Mouse (Mus musculus): ENCODE measurements at regions not wholly inside any gene's neighbourhood (a gene's known extent, or its start where the extent isn't known, plus 50 kb on each side); places are given as distances from the start of the nearest gene placed in this dataset.

DNA sequence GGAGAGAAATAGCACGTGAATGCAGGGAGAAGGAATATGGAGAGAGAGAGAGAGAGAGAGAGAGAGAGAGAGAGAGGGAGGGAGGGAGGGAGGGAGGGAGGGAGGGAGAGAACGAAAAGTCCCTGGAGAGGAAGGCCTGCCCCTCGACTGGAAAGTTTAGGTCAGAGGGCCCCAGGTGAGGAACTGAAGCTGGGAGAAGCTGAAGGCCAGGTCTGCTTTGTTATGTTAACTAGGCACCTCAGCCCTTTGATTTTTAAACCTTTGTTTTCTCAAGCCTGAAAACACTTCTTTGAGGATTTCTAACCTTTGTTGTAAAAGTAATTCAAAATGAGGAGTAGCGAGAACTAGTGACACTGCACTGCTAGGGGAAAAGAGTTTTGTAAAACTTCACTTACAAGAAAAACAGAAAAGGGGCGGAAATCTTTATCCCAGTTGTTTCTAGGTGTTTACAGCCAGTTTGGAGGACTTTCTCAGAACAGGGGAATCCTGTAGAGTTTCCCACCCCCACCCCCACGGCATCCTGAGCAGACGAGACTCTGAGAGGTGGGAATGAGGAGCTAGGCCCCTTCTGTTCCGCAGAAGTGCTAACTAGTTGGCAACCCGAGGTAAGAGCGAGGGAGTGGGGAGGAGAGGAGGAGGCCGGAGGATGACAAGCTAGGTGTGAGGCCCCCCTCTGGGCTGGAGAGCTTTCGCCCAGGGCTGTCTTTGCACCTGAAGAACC is 112.7 kb upstream of the Spred2 start:
- WGBS: 33% methylated on average over 12 of the region's 12 CpGs
- H3K4me3 ChIP-seq (ENCODE audit: low read depth, low read length): no peak overlapping the region

GRCm38 (mm10) chr11:19811992-19812690 is 112.0 kb upstream of the Spred2 start:
- Histone ChIP-seq H3K4me3 (ENCODE audit: low read depth, low read length) (no peak overlapping the region), H3K4me2 (replicated peaks; ENCODE audit: low read depth, low read length) (no peak overlapping the region), H3K9me3 (ENCODE audit: low read length) (no peaks in the 10 kb centered on the region), H3K27ac (ENCODE audit: low read length) (no peak overlapping the region), H3K4me1 (ENCODE audit: insufficient read depth, low read depth, low read length) (no peaks in the 10 kb centered on the region), H3K27me3 (replicated peaks; ENCODE audit: insufficient read depth, low read length) (no peaks in the 10 kb centered on the region), H3K9ac (replicated peaks; ENCODE audit: low read depth) (no peak overlapping the region), H3K36me3 (ENCODE audit: insufficient read depth, low read length) (no peaks in the 10 kb centered on the region)
- TF ChIP-seq EP300 (IDR thresholded peaks at IDR 0.05) (no peak), CTCF (IDR thresholded peaks at IDR 0.05) (no peak)
- ATAC-seq: no peak
- WGBS: 24% methylated on average over 10 of the region's 10 CpGs
- no peak for DNase-seq (ENCODE audit: low spot score)

More for the DNA sequence above, 112.7 kb upstream of the Spred2 start:
- DNase-seq (ENCODE audit: low spot score): no peak
- no peak for ATAC-seq
- no peak for TF ChIP-seq EP300 (IDR thresholded peaks at IDR 0.05)
- no peak for TF ChIP-seq CTCF (IDR thresholded peaks at IDR 0.05)
- Histone ChIP-seq H3K27me3 (replicated peaks; ENCODE audit: insufficient read depth, low read length) (no peaks in the 10 kb centered on the region), H3K27ac (ENCODE audit: low read length) (no peak overlapping the region), H3K36me3 (ENCODE audit: insufficient read depth, low read length) (no peaks in the 10 kb centered on the region), H3K9ac (replicated peaks; ENCODE audit: low read depth) (no peak overlapping the region), H3K4me2 (replicated peaks; ENCODE audit: low read depth, low read length) (no peak overlapping the region), H3K4me1 (ENCODE audit: insufficient read depth, low read depth, low read length) (no peaks in the 10 kb centered on the region), H3K9me3 (ENCODE audit: low read length) (no peaks in the 10 kb centered on the region)

DNA sequence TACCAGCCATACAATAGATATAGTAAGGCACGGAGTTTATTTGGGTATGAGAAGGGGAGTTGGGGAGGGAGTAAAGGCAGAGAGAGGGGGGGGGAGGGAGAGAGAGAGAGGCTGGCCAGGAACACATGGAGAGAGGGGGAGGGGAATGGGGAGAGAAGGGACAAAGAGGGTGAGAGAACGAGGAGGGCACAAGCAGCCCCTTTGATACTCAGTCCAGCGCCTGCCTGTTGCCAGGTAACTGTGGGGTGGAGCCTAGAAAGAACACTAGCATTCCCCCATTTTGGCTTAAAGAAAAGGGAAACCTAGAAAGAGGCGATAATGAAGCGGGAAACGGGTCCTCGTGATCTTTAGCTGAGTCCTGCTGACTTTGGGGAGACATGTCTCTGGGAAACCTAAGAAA is 110.6 kb upstream of the Spred2 start:
- DNase-seq (ENCODE audit: low spot score) (no peak), ATAC-seq (no peak)
- Histone ChIP-seq H3K36me3 (ENCODE audit: insufficient read depth, low read length) (no peaks in the 10 kb centered on the region), H3K4me3 (ENCODE audit: low read depth, low read length) (no peak overlapping the region), H3K4me1 (ENCODE audit: insufficient read depth, low read depth, low read length) (no peaks in the 10 kb centered on the region), H3K9ac (replicated peaks; ENCODE audit: low read depth) (no peak overlapping the region), H3K27ac (ENCODE audit: low read length) (no peak overlapping the region), H3K4me2 (replicated peaks; ENCODE audit: low read depth, low read length) (no peak overlapping the region), H3K9me3 (ENCODE audit: low read length) (no peaks in the 10 kb centered on the region), H3K27me3 (replicated peaks; ENCODE audit: insufficient read depth, low read length) (no peaks in the 10 kb centered on the region)
- TF ChIP-seq EP300 (IDR thresholded peaks at IDR 0.05) (no peak), CTCF (IDR thresholded peaks at IDR 0.05) (no peak)
- 70% methylated on average over 7 of the region's 7 CpGs for WGBS

GRCm38 (mm10) chr11:19822991-19823390 is 101.2 kb upstream of the Spred2 start:
- whole genome bisulfite sequencing: 64% methylated on average over 5 of the region's 5 CpGs
- no peaks in the 10 kb centered on the region for H3K36me3 ChIP-seq (ENCODE audit: insufficient read depth, low read length)
- H3K9ac ChIP-seq (replicated peaks; ENCODE audit: low read depth): no peak overlapping the region
- no peaks in the 10 kb centered on the region for H3K9me3 ChIP-seq (ENCODE audit: low read length)
- TF ChIP-seq EP300 (IDR thresholded peaks at IDR 0.05): no peak
- TF ChIP-seq CTCF (IDR thresholded peaks at IDR 0.05): no peak
- H3K4me3 ChIP-seq (ENCODE audit: low read depth, low read length): no peak overlapping the region
- no peaks in the 10 kb centered on the region for H3K27me3 ChIP-seq (replicated peaks; ENCODE audit: insufficient read depth, low read length)
- no peak for ATAC-seq
- no peak for DNase-seq (ENCODE audit: low spot score)
- no peak overlapping the region for H3K4me2 ChIP-seq (replicated peaks; ENCODE audit: low read depth, low read length)
- H3K27ac ChIP-seq (ENCODE audit: low read length): no peak overlapping the region
- H3K4me1 ChIP-seq (ENCODE audit: insufficient read depth, low read depth, low read length): no peaks in the 10 kb centered on the region

DNA sequence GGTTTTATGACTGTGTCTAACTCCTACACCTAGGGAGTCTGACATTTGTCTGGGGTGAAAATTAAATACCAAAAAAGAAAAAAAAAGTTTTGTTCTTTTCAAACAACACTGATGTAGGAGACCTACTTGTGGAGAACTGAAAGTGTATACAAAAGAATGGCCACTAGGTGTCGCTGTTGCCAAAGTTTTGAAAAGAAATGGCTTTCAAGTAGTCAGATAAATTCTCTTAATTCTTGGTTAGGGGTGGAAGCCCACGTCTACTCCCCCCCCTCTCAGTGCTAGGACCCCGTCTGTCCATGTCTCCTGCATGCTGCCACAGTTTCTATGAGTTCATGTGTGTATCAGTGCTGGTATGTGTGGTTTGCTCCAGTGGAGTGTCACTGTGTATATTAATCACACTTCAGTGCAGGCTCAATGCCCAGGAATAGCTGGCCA is 100.7 kb upstream of the Spred2 start:
- Histone ChIP-seq H3K9me3 (ENCODE audit: low read length) (no peaks in the 10 kb centered on the region), H3K27ac (ENCODE audit: low read length) (no peak overlapping the region), H3K4me3 (ENCODE audit: low read depth, low read length) (no peak overlapping the region), H3K36me3 (ENCODE audit: insufficient read depth, low read length) (no peaks in the 10 kb centered on the region), H3K4me2 (replicated peaks; ENCODE audit: low read depth, low read length) (no peak overlapping the region), H3K9ac (replicated peaks; ENCODE audit: low read depth) (no peak overlapping the region), H3K27me3 (replicated peaks; ENCODE audit: insufficient read depth, low read length) (no peaks in the 10 kb centered on the region), H3K4me1 (ENCODE audit: insufficient read depth, low read depth, low read length) (peaks cover 4% of the 10 kb centered on the region; the same call in 1 of the 2 replicates)
- 0% methylated on average over 3 of the region's 3 CpGs for WGBS
- TF ChIP-seq CTCF (IDR thresholded peaks at IDR 0.05): peak; percentile 77
- no peak for TF ChIP-seq EP300 (IDR thresholded peaks at IDR 0.05)
- peak; percentile 41; the same call in 1 of the 2 replicates for ATAC-seq
- peak; percentile 77 for DNase-seq (ENCODE audit: low spot score)

DNA sequence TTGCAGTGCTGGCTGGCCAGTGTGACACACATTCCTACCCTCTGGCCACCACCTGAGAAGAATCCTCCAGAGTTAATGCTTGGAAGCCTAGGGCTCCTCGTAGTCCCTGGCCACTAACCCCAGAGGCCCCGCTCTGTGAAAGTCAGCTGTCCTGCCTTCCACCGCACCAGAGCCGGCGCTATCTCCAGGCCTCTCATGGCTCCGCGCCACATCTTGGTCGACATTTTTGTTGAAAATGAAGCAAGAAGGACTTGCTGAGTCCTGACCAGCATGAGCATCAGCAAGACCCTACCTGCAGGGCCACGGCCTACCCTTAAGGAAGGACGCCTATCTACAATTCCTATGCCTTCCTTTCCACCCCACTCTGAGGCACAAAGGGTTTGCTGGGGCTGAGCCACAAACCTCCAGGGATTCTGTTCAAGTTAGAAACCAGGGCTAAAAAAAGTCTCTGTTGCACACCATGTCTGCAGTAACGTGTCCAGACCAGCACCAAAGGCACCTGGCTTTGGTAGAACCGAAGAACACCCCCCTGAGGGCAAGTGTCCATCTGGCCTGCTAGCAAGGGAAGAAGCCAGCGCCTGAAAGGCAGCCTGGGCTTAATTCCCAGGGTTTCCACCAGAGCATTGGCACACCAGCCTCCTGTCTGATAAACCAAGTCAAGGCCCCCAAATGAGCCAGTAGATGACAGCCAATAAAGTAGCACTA is 97.5 kb upstream of the Spred2 start:
- Histone ChIP-seq H3K9ac (replicated peaks; ENCODE audit: low read depth) (no peak overlapping the region), H3K27me3 (replicated peaks; ENCODE audit: insufficient read depth, low read length) (no peaks in the 10 kb centered on the region), H3K4me3 (ENCODE audit: low read depth, low read length) (no peak overlapping the region), H3K27ac (ENCODE audit: low read length) (no peak overlapping the region), H3K36me3 (ENCODE audit: insufficient read depth, low read length) (no peaks in the 10 kb centered on the region), H3K4me2 (replicated peaks; ENCODE audit: low read depth, low read length) (no peak overlapping the region), H3K9me3 (ENCODE audit: low read length) (no peaks in the 10 kb centered on the region), H3K4me1 (ENCODE audit: insufficient read depth, low read depth, low read length) (peaks cover 7% of the 10 kb centered on the region; the same call in 1 of the 2 replicates)
- no peak for DNase-seq (ENCODE audit: low spot score)
- TF ChIP-seq CTCF (IDR thresholded peaks at IDR 0.05): no peak
- no peak for TF ChIP-seq EP300 (IDR thresholded peaks at IDR 0.05)
- no peak for ATAC-seq
- 83% methylated on average over 13 of the region's 13 CpGs for WGBS
